ENCODE assay signal across 8 mouse cellular contexts in genomic region chr9:64049471-64050380, GRCm38 (mm10). TPM values are rescaled to one million over a fixed set of nuclear protein-coding genes. Genes with fewer than 3 reads are reported as not detected.
DNase-seq lines count a peak whose midpoint lies in the region; ATAC-seq and TF ChIP-seq lines count a peak whose summit lies in the region.

No protein-coding gene starts in this region.

- dilution Hi-C loops in CH12.LX (cut with MboI; ENCODE audit: extremely low pct_ligation_motif_present, extremely low pct_unique_long_range_greater_than_20kb, low sequenced_read_pairs), result no loop called here

- peaks cover 11 to 37% of the 10 kb centered on the region in 2 experiments for H3K4me1 ChIP-seq in CH12.LX (ENCODE audit: control insufficient read depth in 1 of 2, insufficient read depth in 2 of 2)
- peaks cover 3% of the 10 kb centered on the region; the same call in 1 of the 2 replicates for H3K4me1 ChIP-seq in bone marrow, adult 2 months (ENCODE audit: control insufficient read depth, insufficient read depth, low read length)
- peaks cover 92% of the 10 kb centered on the region for H3K4me1 ChIP-seq in heart, embryonic 13.5 days
- H3K4me1 ChIP-seq in kidney, embryonic 16.5 days (ENCODE audit: insufficient read depth, low read length), result peaks cover 32% of the 10 kb centered on the region
- H3K4me1 ChIP-seq in lung, embryonic 14.5 days (ENCODE audit: insufficient read depth), result peaks cover 14% of the 10 kb centered on the region
- peaks cover 18% of the 10 kb centered on the region for H3K4me1 ChIP-seq in neural tube, embryonic 15.5 days

- WGBS in bone marrow, adult 2 months, result 18% methylated on average over 32 of the region's 32 CpGs
- WGBS in heart, embryonic 13.5 days, result 12% methylated on average over 32 of the region's 32 CpGs
- 11% methylated on average over 32 of the region's 32 CpGs for WGBS in kidney, embryonic 16.5 days
- WGBS in lung, embryonic 14.5 days, result 11% methylated on average over 32 of the region's 32 CpGs
- 12% methylated on average over 32 of the region's 32 CpGs for WGBS in neural tube, embryonic 15.5 days

- TF ChIP-seq EP300 in CH12.LX (IDR thresholded peaks at IDR 0.05; ENCODE audit: low read length), result no peak

- no peak for TF ChIP-seq CTCF in CH12.LX (conservative IDR thresholded peaks at IDR 0.05 in 1 of 2, IDR thresholded peaks at IDR 0.05 in 1 of 2; ENCODE audit: low read depth in 2 of 2, low read length in 2 of 2)
- TF ChIP-seq CTCF in bone marrow, adult 2 months (IDR thresholded peaks at IDR 0.05; ENCODE audit: control insufficient read depth, insufficient read depth, low read length), result no peak
- no peak for TF ChIP-seq CTCF in lung, embryonic 14.5 days (IDR thresholded peaks at IDR 0.05; ENCODE audit: low read depth)

- H3K36me3 ChIP-seq in CH12.LX (replicated peaks in 1 of 2; ENCODE audit: control insufficient read depth in 1 of 2, insufficient read depth in 1 of 2, low read length in 1 of 2), result no peaks in the 10 kb centered on the region
- H3K36me3 ChIP-seq in heart, embryonic 13.5 days, result no peaks in the 10 kb centered on the region
- no peaks in the 10 kb centered on the region for H3K36me3 ChIP-seq in kidney, embryonic 16.5 days (ENCODE audit: insufficient read depth, low read length)
- H3K36me3 ChIP-seq in lung, embryonic 14.5 days (ENCODE audit: insufficient read depth), result no peaks in the 10 kb centered on the region
- H3K36me3 ChIP-seq in neural tube, embryonic 15.5 days, result no peaks in the 10 kb centered on the region

- ATAC-seq in erythroblast, adult 5-6 weeks (replicated peaks; ENCODE audit: low FRiP score, poor library complexity, severe bottlenecking), result peak; percentile 83
- ATAC-seq in heart, embryonic 13.5 days (ENCODE audit: extremely low read depth, insufficient number of reproducible peaks, low FRiP score, low TSS enrichment), result peak; percentile 67
- peak; percentile 87 for ATAC-seq in kidney, embryonic 16.5 days (ENCODE audit: low FRiP score, low TSS enrichment)
- peak; percentile 79 for ATAC-seq in lung, embryonic 14.5 days (ENCODE audit: insufficient read depth)
- peak; percentile 69 for ATAC-seq in neural tube, embryonic 15.5 days (ENCODE audit: low FRiP score)

- H3K9ac ChIP-seq in CH12.LX (ENCODE audit: insufficient read depth, low read depth), result 0 out of 2 replicates have a peak overlapping the region, but pooled peaks have one; percentile 18
- peak overlapping the region; percentile 75 for H3K9ac ChIP-seq in heart, embryonic 13.5 days
- peak overlapping the region; percentile 67 for H3K9ac ChIP-seq in kidney, embryonic 16.5 days (replicated peaks; ENCODE audit: low read length)
- H3K9ac ChIP-seq in lung, embryonic 14.5 days, result peak overlapping the region; percentile 47
- peak overlapping the region; percentile 31 for H3K9ac ChIP-seq in neural tube, embryonic 15.5 days (replicated peaks)

- TF ChIP-seq POLR2A in CH12.LX (IDR thresholded peaks at IDR 0.05; ENCODE audit: low read depth, low read length), result no peak
- TF ChIP-seq POLR2A in bone marrow, adult 2 months (IDR thresholded peaks at IDR 0.05; ENCODE audit: borderline replicate concordance, control insufficient read depth, low read depth, low read length), result peak; percentile 45; the same call in 1 of the 2 replicates

- in situ Hi-C loops in CH12.LX (cut with MboI; ENCODE audit: low pct_ligation_motif_present, low pct_unique_long_range_greater_than_20kb, low sequenced_read_pairs), result no loop called here

- no peak overlapping the region for H3K27ac ChIP-seq in CH12.LX (ENCODE audit: insufficient read depth, low read depth)
- H3K27ac ChIP-seq in bone marrow, adult 2 months (ENCODE audit: control insufficient read depth, insufficient read depth, low read depth, low read length, poor library complexity), result peak overlapping the region; percentile 23
- H3K27ac ChIP-seq in heart, embryonic 13.5 days (replicated peaks), result peak overlapping the region; percentile 88
- peak overlapping the region; percentile 79 for H3K27ac ChIP-seq in kidney, embryonic 16.5 days (ENCODE audit: low read length)
- H3K27ac ChIP-seq in lung, embryonic 14.5 days (ENCODE audit: low read depth), result peak overlapping the region; percentile 90
- no peak overlapping the region for H3K27ac ChIP-seq in neural tube, embryonic 15.5 days (replicated peaks)

- no peak for TF ChIP-seq RAD21 in CH12.LX (IDR thresholded peaks at IDR 0.05; ENCODE audit: low read depth, low read length)

- no peaks in the 10 kb centered on the region for H3K9me3 ChIP-seq in CH12.LX (replicated peaks; ENCODE audit: low read length)
- no peaks in the 10 kb centered on the region for H3K9me3 ChIP-seq in heart, embryonic 13.5 days
- no peaks in the 10 kb centered on the region for H3K9me3 ChIP-seq in kidney, embryonic 16.5 days (ENCODE audit: low read length)
- no peaks in the 10 kb centered on the region for H3K9me3 ChIP-seq in lung, embryonic 14.5 days (ENCODE audit: low read depth, low read length)
- H3K9me3 ChIP-seq in neural tube, embryonic 15.5 days (replicated peaks), result no peaks in the 10 kb centered on the region

- no peaks in the 10 kb centered on the region for H3K79me2 ChIP-seq in CH12.LX (replicated peaks; ENCODE audit: control insufficient read depth, extremely low read depth, insufficient read depth, poor library complexity, severe bottlenecking)

- peak overlapping the region; percentile 96 for H3K4me2 ChIP-seq in CH12.LX (ENCODE audit: insufficient read depth, low read depth, poor library complexity, severe bottlenecking)
- peak overlapping the region; percentile 71 for H3K4me2 ChIP-seq in heart, embryonic 13.5 days
- H3K4me2 ChIP-seq in kidney, embryonic 16.5 days (replicated peaks; ENCODE audit: low read depth, low read length), result peak overlapping the region; percentile 73
- H3K4me2 ChIP-seq in lung, embryonic 14.5 days, result peak overlapping the region; percentile 70
- peak overlapping the region; percentile 73 for H3K4me2 ChIP-seq in neural tube, embryonic 15.5 days

- H3K27me3 ChIP-seq in CH12.LX (replicated peaks), result no peaks in the 10 kb centered on the region
- H3K27me3 ChIP-seq in heart, embryonic 13.5 days (replicated peaks), result no peaks in the 10 kb centered on the region
- H3K27me3 ChIP-seq in kidney, embryonic 16.5 days (ENCODE audit: insufficient read depth, low read length), result no peaks in the 10 kb centered on the region
- no peaks in the 10 kb centered on the region for H3K27me3 ChIP-seq in lung, embryonic 14.5 days (ENCODE audit: insufficient read depth, low read length)
- 0 out of 2 replicates have a peak, but pooled peaks cover 3% of the 10 kb centered on the region for H3K27me3 ChIP-seq in neural tube, embryonic 15.5 days (replicated peaks)

- peak overlapping the region; percentile 34 to 63 (median 51) for H3K4me3 ChIP-seq in CH12.LX (replicated peaks in 1 of 3; ENCODE audit: low read depth in 2 of 3, low read length in 2 of 3, poor library complexity in 1 of 3)
- H3K4me3 ChIP-seq in bone marrow, adult 2 months (replicated peaks; ENCODE audit: control insufficient read depth, low read depth, low read length), result peak overlapping the region; percentile 45
- peak overlapping the region; percentile 49 for H3K4me3 ChIP-seq in heart, embryonic 13.5 days
- peak overlapping the region; percentile 49 for H3K4me3 ChIP-seq in kidney, embryonic 16.5 days (ENCODE audit: low read length)
- peak overlapping the region; percentile 37 for H3K4me3 ChIP-seq in lung, embryonic 14.5 days (ENCODE audit: low read depth, low read length)
- peak overlapping the region; percentile 37 for H3K4me3 ChIP-seq in neural tube, embryonic 15.5 days (replicated peaks)

- DNase-seq in CH12.LX (ENCODE audit: extremely low read depth), result peak; percentile 76
- peak; percentile 86 for DNase-seq in lung, embryonic 14.5 days
- DNase-seq in testis, postnatal 10 days (ENCODE audit: low spot score), result peak; percentile 86

TF ChIP-seq in CH12.LX, 34 proteins besides CTCF, POLR2A, EP300 and RAD21:
- TF ChIP-seq BHLHE40 (IDR thresholded peaks at IDR 0.05; ENCODE audit: low read depth, low read length) (peak; percentile 91), MAFK (IDR thresholded peaks at IDR 0.05; ENCODE audit: insufficient replicate concordance, low read length) (no peak), SIN3A (IDR thresholded peaks at IDR 0.05; ENCODE audit: low read length) (peak; percentile 41; the same call in 1 of the 2 replicates), MAX (IDR thresholded peaks at IDR 0.05; ENCODE audit: low read length) (0 out of 2 replicates have a peak, but pooled peaks have one; percentile 18), MYC (IDR thresholded peaks at IDR 0.05; ENCODE audit: low read depth, low read length) (no peak), MXI1 (IDR thresholded peaks at IDR 0.05; ENCODE audit: low read depth, low read length) (peak; percentile 62)

RNA-seq across cellular contexts. Expression of gene Smad6, which starts 27.9 kb away (rescaled TPM):
- total RNA-seq in CH12.LX (2012; rRNA removed) (not detected in 2 replicates), CH12.LX (2014; rRNA removed) (not detected in 2 replicates)
- 0.35 TPM in 1 of 2 replicates, not detected in the other for polyA plus RNA-seq in CH12.LX (2012; ENCODE audit: insufficient read length, low read depth)
- 0.97 and 1.3 TPM in 2 replicates for polyA plus RNA-seq in bone marrow, adult 2 months (2011; ENCODE audit: insufficient read depth, insufficient read length, low replicate concordance, missing spikeins)
- not detected in 2 replicates for total RNA-seq in erythroblast, adult 5-6 weeks (2015; ENCODE audit: low replicate concordance)
- 0.60 TPM in 1 of 2 replicates, not detected in the other for total RNA-seq in erythroblast, adult 5-6 weeks (2017; ENCODE audit: low replicate concordance)
- polyA plus RNA-seq in heart, embryonic 13.5 days (2015; fragmentation: Nextera tagmentation; extraction: Ambion mirVana), result 18.5 and 19.3 TPM in 2 replicates
- 8.1 and 8.4 TPM in 2 replicates for polyA plus RNA-seq in kidney, embryonic 16.5 days (2015; fragmentation: Nextera tagmentation; extraction: Ambion mirVana)
- 13.6 and 15.3 TPM in 2 replicates for polyA plus RNA-seq in lung, embryonic 14.5 days (2014; fragmentation: Nextera tagmentation; extraction: Ambion mirVana)
- polyA plus RNA-seq in neural tube, embryonic 15.5 days (2015; fragmentation: Nextera tagmentation; extraction: Ambion mirVana), result 1.8 and 3.0 TPM in 2 replicates

Comparison
In these comparisons a context has a peak if more than half of its experiments do, and no peak if none do; other contexts are left out.
1. H3K27ac ChIP-seq: peak in bone marrow, adult 2 months (single experiment), heart, embryonic 13.5 days (single experiment), kidney, embryonic 16.5 days (single experiment) and lung, embryonic 14.5 days (single experiment); none in CH12.LX (single experiment) and neural tube, embryonic 15.5 days (single experiment).
2. H3K9ac ChIP-seq: peak in every context shown above with its lines; median percentile 75 in heart, embryonic 13.5 days; 67 in kidney, embryonic 16.5 days; 47 in lung, embryonic 14.5 days; 31 in neural tube, embryonic 15.5 days; 18 in CH12.LX.
3. Peak in every context shown above with its lines, with median percentiles within 50 percentile points of each other: DNase-seq, H3K4me2 ChIP-seq, H3K4me3 ChIP-seq and ATAC-seq.